ENCODE assay signal across 10 mouse cellular contexts in the genomic region with DNA sequence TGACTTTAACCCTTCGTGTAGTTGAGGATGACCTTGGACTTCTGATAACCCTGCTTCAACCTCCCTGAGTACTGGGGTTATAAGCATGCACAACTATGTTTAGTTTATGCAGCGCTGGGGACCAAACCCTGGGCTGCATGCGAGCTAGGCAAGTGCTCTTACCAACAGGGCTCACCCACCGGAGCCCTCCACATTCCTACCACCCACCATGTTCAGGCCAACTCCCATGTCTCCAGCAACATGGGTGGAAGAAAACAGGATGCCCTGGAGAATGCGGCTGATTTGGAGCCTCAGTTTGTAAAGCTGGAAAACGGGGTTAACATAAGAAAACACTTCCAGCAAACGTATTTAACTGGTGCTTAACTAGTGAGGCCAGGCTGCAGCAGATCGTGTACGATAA. TPM values are rescaled to one million over a fixed set of nuclear protein-coding genes. Genes with fewer than 3 reads are reported as not detected.
DNase-seq lines count a peak whose midpoint lies in the region; ATAC-seq and TF ChIP-seq lines count a peak whose summit lies in the region.
"Had no signal": no experiment of that assay in that cellular context is flagged by ENCODE, and none has a peak within 500 bp of the region (broad histone marks: within the 10 kb centered on the region; RNA-seq: fewer than 3 reads in every experiment).

No protein-coding gene starts in this region.

- TF ChIP-seq CTCF in G1E (IDR thresholded peaks at IDR 0.05; ENCODE audit: low read depth, low read length): no peak

- no peaks in the 10 kb centered on the region for H3K27me3 ChIP-seq in heart, embryonic 14.5 days (ENCODE audit: control insufficient read depth, insufficient read depth, low read length)
- peaks cover 62% of the 10 kb centered on the region for H3K27me3 ChIP-seq in G1E (ENCODE audit: insufficient read depth, low read length)
- peaks cover 8% of the 10 kb centered on the region; the same call in 1 of the 2 replicates for H3K27me3 ChIP-seq in hindbrain, embryonic 10.5 days (ENCODE audit: insufficient read depth, poor library complexity, severe bottlenecking)
- no peaks in the 10 kb centered on the region; the same call in 1 of the 2 replicates for H3K27me3 ChIP-seq in midbrain, embryonic 11.5 days (ENCODE audit: control insufficient read depth, insufficient read depth, low read length)
- H3K27me3 ChIP-seq: Patski had no signal

- peak overlapping the region; percentile 70 to 86 for H3K4me3 ChIP-seq in heart, embryonic 14.5 days (ENCODE audit: control insufficient read depth in 1 of 2, insufficient read depth in 1 of 2, low read depth in 1 of 2, low read length in 2 of 2)
- peak overlapping the region; percentile 72 for H3K4me3 ChIP-seq in G1E (ENCODE audit: low read depth, low read length)
- H3K4me3 ChIP-seq in hindbrain, embryonic 10.5 days: peak overlapping the region; percentile 82
- H3K4me3 ChIP-seq in midbrain, embryonic 11.5 days (ENCODE audit: low read depth, low read length): peak overlapping the region; percentile 54

- peak overlapping the region; percentile 76 for H3K4me2 ChIP-seq in heart, embryonic 14.5 days (ENCODE audit: low read length)
- peak overlapping the region; percentile 92 for H3K4me2 ChIP-seq in midbrain, embryonic 11.5 days

- WGBS in heart, embryonic 14.5 days: 15% methylated on average over 9 of the region's 9 CpGs
- WGBS in hindbrain, embryonic 10.5 days: 22% methylated on average over 9 of the region's 9 CpGs
- WGBS in midbrain, embryonic 11.5 days: 19% methylated on average over 9 of the region's 9 CpGs

- peak overlapping the region in 1 of 2 experiments; percentile 85; a peak in 2 of 4 replicates for H3K27ac ChIP-seq in heart, embryonic 14.5 days (replicated peaks in 1 of 2; ENCODE audit: control insufficient read depth in 1 of 2, insufficient read depth in 1 of 2, low read depth in 2 of 2, low read length in 2 of 2)
- H3K27ac ChIP-seq in hindbrain, embryonic 10.5 days: peak overlapping the region; percentile 90
- no peak overlapping the region for H3K27ac ChIP-seq in midbrain, embryonic 11.5 days (ENCODE audit: low read depth, low read length)

- ATAC-seq in heart, embryonic 14.5 days (ENCODE audit: insufficient number of reproducible peaks, insufficient read depth, low FRiP score, low read depth): no peak
- ATAC-seq in G1E (ENCODE audit: extremely low read depth, insufficient number of reproducible peaks, low FRiP score, poor library complexity, severe bottlenecking): no peak
- ATAC-seq in midbrain, embryonic 11.5 days (ENCODE audit: low FRiP score): no peak

- H3K9me3 ChIP-seq in heart, embryonic 14.5 days (ENCODE audit: control insufficient read depth, low read length): no peaks in the 10 kb centered on the region
- no peaks in the 10 kb centered on the region for H3K9me3 ChIP-seq in G1E (replicated peaks)
- no peaks in the 10 kb centered on the region for H3K9me3 ChIP-seq in hindbrain, embryonic 10.5 days
- no peaks in the 10 kb centered on the region for H3K9me3 ChIP-seq in midbrain, embryonic 11.5 days (ENCODE audit: control insufficient read depth, low read length)

- H3K4me1 ChIP-seq in heart, embryonic 14.5 days (ENCODE audit: control insufficient read depth in 2 of 2, insufficient read depth in 2 of 2, low read length in 2 of 2): peaks cover 37 to 55% of the 10 kb centered on the region in 2 experiments
- H3K4me1 ChIP-seq in G1E (ENCODE audit: insufficient read depth, low read depth, low read length): peaks cover 35% of the 10 kb centered on the region
- H3K4me1 ChIP-seq in hindbrain, embryonic 10.5 days (replicated peaks): peaks cover 49% of the 10 kb centered on the region
- H3K4me1 ChIP-seq in midbrain, embryonic 11.5 days (ENCODE audit: control insufficient read depth, insufficient read depth, low read length): no peaks in the 10 kb centered on the region

- peaks cover 14% of the 10 kb centered on the region for H3K36me3 ChIP-seq in heart, embryonic 14.5 days (ENCODE audit: control insufficient read depth, insufficient read depth, low read length)
- H3K36me3 ChIP-seq in G1E (replicated peaks): no peaks in the 10 kb centered on the region
- peaks cover 8% of the 10 kb centered on the region; the same call in 1 of the 2 replicates for H3K36me3 ChIP-seq in hindbrain, embryonic 10.5 days
- no peaks in the 10 kb centered on the region for H3K36me3 ChIP-seq in midbrain, embryonic 11.5 days (ENCODE audit: control insufficient read depth, insufficient read depth, low read length)

- no peak for DNase-seq in heart, adult 9 months (ENCODE audit: low spot score in 2 of 2)
- DNase-seq in G1E (ENCODE audit: low spot score): no peak
- no peak for DNase-seq in hindbrain, embryonic 10.5 days (ENCODE audit: low spot score)
- DNase-seq in midbrain, embryonic 11.5 days (ENCODE audit: low spot score, missing footprints): no peak
- DNase-seq in frontal cortex, adult 2 months (ENCODE audit: extremely low spot score in 1 of 2, low spot score in 1 of 2): no peak
- no peak for DNase-seq in cerebellum, postnatal 10 days
- DNase-seq in cerebellum, adult 18-20 months: no peak

- H3K9ac ChIP-seq in heart, embryonic 14.5 days (ENCODE audit: low read length): peak overlapping the region; percentile 81
- H3K9ac ChIP-seq in midbrain, embryonic 11.5 days (ENCODE audit: low read length): peak overlapping the region; percentile 82; the same call in 1 of the 2 replicates

RNA-seq across cellular contexts. Expression of gene Plod1, which starts 0.7 kb away (rescaled TPM):
- 50.1 and 50.7 TPM in 2 replicates for polyA plus RNA-seq in heart, embryonic 14.5 days (2014; fragmentation: Nextera tagmentation; extraction: Ambion mirVana)
- 0.44 and 2.3 TPM in 2 replicates for total RNA-seq in G1E (2014; fragmentation: Nextera tagmentation)
- total RNA-seq in G1E (2017): 2.9 and 4.6 TPM in 2 replicates
- 0.75 and 0.90 TPM in 2 replicates for polyA plus RNA-seq in G1E (2012)
- polyA plus RNA-seq in hindbrain, embryonic 10.5 days (2016; fragmentation: Nextera tagmentation; extraction: Ambion mirVana): 30.5 and 31.2 TPM in 2 replicates
- polyA plus RNA-seq in midbrain, embryonic 11.5 days (2014; fragmentation: Nextera tagmentation; extraction: Ambion mirVana): 24.2 and 25.8 TPM in 2 replicates
- 18.8 and 20.3 TPM in 2 replicates for polyA plus RNA-seq in frontal cortex, adult 2 months (2012; rRNA removed)

RNA-seq across cellular contexts. Expression of gene 2510039O18Rik, which starts 4.8 kb away (rescaled TPM):
- 19.3 and 22.1 TPM in 2 replicates for polyA plus RNA-seq in heart, embryonic 14.5 days (2014; fragmentation: Nextera tagmentation; extraction: Ambion mirVana)
- total RNA-seq in G1E (2014; fragmentation: Nextera tagmentation) (27.5 and 33.5 TPM in 2 replicates), G1E (2017) (31.5 and 37.2 TPM in 2 replicates)
- polyA plus RNA-seq in G1E (2012): 84.0 and 84.6 TPM in 2 replicates
- polyA plus RNA-seq in hindbrain, embryonic 10.5 days (2016; fragmentation: Nextera tagmentation; extraction: Ambion mirVana): 11.9 and 14.9 TPM in 2 replicates
- polyA plus RNA-seq in midbrain, embryonic 11.5 days (2014; fragmentation: Nextera tagmentation; extraction: Ambion mirVana): 14.3 and 15.3 TPM in 2 replicates
- 32.6 and 32.9 TPM in 2 replicates for polyA plus RNA-seq in frontal cortex, adult 2 months (2012; rRNA removed)

RNA-seq across cellular contexts. Expression of gene Mfn2, which starts 31.4 kb away (rescaled TPM):
- 107 and 117 TPM in 2 replicates for polyA plus RNA-seq in heart, embryonic 14.5 days (2014; fragmentation: Nextera tagmentation; extraction: Ambion mirVana)
- total RNA-seq in G1E (2014; fragmentation: Nextera tagmentation): 18.6 and 21.0 TPM in 2 replicates
- total RNA-seq in G1E (2017): 14.8 and 18.3 TPM in 2 replicates
- polyA plus RNA-seq in G1E (2012): 14.6 and 18.9 TPM in 2 replicates
- 43.4 and 52.4 TPM in 2 replicates for polyA plus RNA-seq in hindbrain, embryonic 10.5 days (2016; fragmentation: Nextera tagmentation; extraction: Ambion mirVana)
- polyA plus RNA-seq in midbrain, embryonic 11.5 days (2014; fragmentation: Nextera tagmentation; extraction: Ambion mirVana): 36.8 and 42.4 TPM in 2 replicates
- 100 and 102 TPM in 2 replicates for polyA plus RNA-seq in frontal cortex, adult 2 months (2012; rRNA removed)

RNA-seq across cellular contexts. Expression of gene Nppb, which starts 49.7 kb away (rescaled TPM):
- polyA plus RNA-seq in heart, embryonic 14.5 days (2014; fragmentation: Nextera tagmentation; extraction: Ambion mirVana): 180 and 234 TPM in 2 replicates
- total RNA-seq in G1E (2014; fragmentation: Nextera tagmentation) (not detected in 2 replicates), G1E (2017) (not detected in 2 replicates)
- polyA plus RNA-seq in G1E (2012): not detected in 2 replicates
- 0.29 TPM in 1 of 2 replicates, not detected in the other for polyA plus RNA-seq in hindbrain, embryonic 10.5 days (2016; fragmentation: Nextera tagmentation; extraction: Ambion mirVana)
- polyA plus RNA-seq in midbrain, embryonic 11.5 days (2014; fragmentation: Nextera tagmentation; extraction: Ambion mirVana): 0.23 and 0.29 TPM in 2 replicates
- 0.15 and 0.16 TPM in 2 replicates for polyA plus RNA-seq in frontal cortex, adult 2 months (2012; rRNA removed)
- polyA plus RNA-seq: urinary bladder, adult 2 months had no signal

Comparison
In these comparisons a context has a peak if more than half of its experiments do, and no peak if none do; other contexts are left out.
1. RNA of gene Plod1, which starts 0.7 kb away (polyA plus RNA-seq): 50.1 to 50.7 TPM in heart, embryonic 14.5 days, 30.5 to 31.2 TPM in hindbrain, embryonic 10.5 days, 24.2 to 25.8 TPM in midbrain, embryonic 11.5 days and 18.8 to 20.3 TPM in frontal cortex, adult 2 months; 0.75 to 0.90 TPM in G1E; every median in the first group is over 10 times any median in the second.
2. Peak in every context shown above with its lines, with median percentiles within 50 percentile points of each other: H3K4me3 ChIP-seq.